Mouse (Mus musculus): Measurements from ENCODE around the gene Xcl1. TPM values are rescaled to one million over a fixed set of nuclear protein-coding genes. Genes with fewer than 3 reads are reported as not detected.

Gene Xcl1
- total RNA-seq (2023): 1 to 10 TPM in 1 of 2 experiments, not detected in 1; 1.6 TPM

DNA sequence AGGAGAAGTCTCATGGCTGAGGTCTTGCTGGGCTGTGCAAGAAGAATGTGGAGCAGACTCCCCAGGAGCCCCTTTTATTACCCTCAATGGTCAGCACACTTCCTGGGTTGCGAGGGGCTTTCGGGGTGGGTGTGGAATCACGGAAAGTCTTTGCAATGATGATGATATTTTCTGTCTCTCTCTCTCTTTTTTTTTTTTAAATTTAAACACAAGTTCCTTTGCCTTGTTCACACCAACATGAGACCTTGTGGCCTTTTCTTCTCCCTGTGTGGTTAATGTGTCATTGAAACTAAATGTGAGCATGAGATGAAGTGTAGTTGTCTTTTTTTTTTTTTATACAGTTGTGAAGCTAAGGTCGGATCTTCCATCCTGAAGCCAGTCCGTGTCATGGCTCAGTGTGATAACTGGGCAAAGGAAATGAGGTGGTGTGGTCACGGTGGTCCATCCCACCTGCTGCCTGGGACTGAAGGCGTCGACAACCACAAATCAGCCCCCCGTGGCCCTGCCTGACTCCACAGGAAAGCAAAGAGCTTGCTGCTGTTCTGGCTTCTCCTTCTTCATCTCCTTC is at the start of gene Xcl1:
Gene Xcl1 (minus strand): TSS at position 51 of the 568 bp plus-strand sequence.

Other genes with a start within 250 kb of the Xcl1 start
- gene Dpt, start 138.9 kb downstream of the Xcl1 start, total RNA-seq (2023): not detected
- under 1 TPM; 0.21 to 0.55 TPM for gene Tbx19, start 225.2 kb upstream of the Xcl1 start, total RNA-seq (2023)

Measured in B cell, adult 67 days (primary cell).